Mouse (Mus musculus) megakaryocyte-erythroid progenitor cell, adult 5 weeks (primary cell): ENCODE results near the gene Aldh1a1. TPM values are rescaled to one million over a fixed set of nuclear protein-coding genes. Genes with fewer than 3 reads are reported as not detected.

Experiments used
- polyA plus RNA-seq: library from polyadenylated mRNA; stranded (reverse); fragments of >175 nt; gene quantifications from 2 replicates; pipeline ENCODE4 v1.2.3, GENCODE M21; 2012

The Aldh1a1 gene
- 1.2 and 1.6 TPM in 2 replicates for polyA plus RNA-seq

DNA sequence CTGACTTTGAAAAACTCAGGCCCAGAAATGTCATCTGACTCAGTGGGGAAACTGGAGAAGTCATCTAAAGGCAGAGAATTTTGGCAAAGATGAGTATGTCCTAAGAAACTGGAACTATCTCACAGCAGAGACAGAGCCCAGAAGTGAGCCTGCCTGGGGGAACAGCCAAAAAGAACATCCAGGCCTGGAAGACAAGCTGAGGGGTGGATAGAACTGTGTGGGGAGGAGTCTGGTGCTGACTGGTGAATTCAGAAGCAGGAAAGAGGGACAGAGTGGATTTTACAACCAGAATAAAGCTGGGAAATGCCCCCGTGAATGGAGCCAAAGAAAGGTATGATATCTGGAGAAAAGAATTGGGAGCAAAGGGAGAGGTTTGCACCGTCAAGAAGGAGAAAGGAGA, at the start of gene Aldh1a1:
Aldh1a1 (plus strand) TSS at position 225 of the 400 bp plus-strand sequence.

Other genes with a start within 250 kb of the Aldh1a1 start
- gene Anxa1, start 101.8 kb upstream of the Aldh1a1 start, polyA plus RNA-seq: 8.8 and 12.1 TPM in 2 replicates
- gene Aldh1a7, start 234.8 kb downstream of the Aldh1a1 start, polyA plus RNA-seq: 0.28 and 0.32 TPM in 2 replicates